ENCODE assay signal across 8 mouse cellular contexts in genomic region chr5:64505227-64505834, GRCm38 (mm10).
DNase-seq lines count a peak whose midpoint lies in the region; ATAC-seq and TF ChIP-seq lines count a peak whose summit lies in the region.

No protein-coding gene starts in this region.

- H3K27me3 ChIP-seq in cerebellum, adult 2 months (ENCODE audit: control insufficient read depth, insufficient read depth, low read length) = no peaks in the 10 kb centered on the region
- no peaks in the 10 kb centered on the region for H3K27me3 ChIP-seq in hindbrain, embryonic 15.5 days
- no peaks in the 10 kb centered on the region for H3K27me3 ChIP-seq in liver, embryonic 12.5 days (replicated peaks)
- no peaks in the 10 kb centered on the region for H3K27me3 ChIP-seq in myocyte (ENCODE audit: control insufficient read depth, insufficient read depth, insufficient read length)
- H3K27me3 ChIP-seq in thymus, adult 2 months (ENCODE audit: control insufficient read depth, insufficient read depth, low read length) = no peaks in the 10 kb centered on the region

- no peak for TF ChIP-seq CTCF in cerebellum, adult 2 months (IDR thresholded peaks at IDR 0.05; ENCODE audit: borderline replicate concordance, insufficient read depth, low read depth, low read length)
- no peak for TF ChIP-seq CTCF in bone marrow macrophage, adult 2 months (IDR thresholded peaks at IDR 0.05; ENCODE audit: low read depth, low read length)
- 0 out of 2 replicates have a peak, but pooled peaks have one; percentile 43 for TF ChIP-seq CTCF in thymus, adult 2 months (IDR thresholded peaks at IDR 0.05; ENCODE audit: borderline replicate concordance, control insufficient read depth, extremely low read depth, insufficient read depth, low read length, poor library complexity)

- no peaks in the 10 kb centered on the region for H3K79me2 ChIP-seq in myocyte (ENCODE audit: control insufficient read depth, insufficient read depth)

- no peak; the same call in 1 of the 2 replicates for ATAC-seq in hindbrain, embryonic 15.5 days (ENCODE audit: low FRiP score, low read depth)
- peak; percentile 94 for ATAC-seq in liver, embryonic 12.5 days

- WGBS in cerebellum, adult 2 months = 3% methylated on average over 17 of the region's 17 CpGs
- 2% methylated on average over 17 of the region's 17 CpGs for WGBS in hindbrain, embryonic 15.5 days
- WGBS in liver, embryonic 12.5 days (ENCODE audit: insufficient replicate concordance) = under 1% methylated on average over 15 of the region's 17 CpGs
- WGBS in thymus, adult 2 months = under 1% methylated on average over 17 of the region's 17 CpGs

- no peaks in the 10 kb centered on the region for H3K36me3 ChIP-seq in hindbrain, embryonic 15.5 days
- H3K36me3 ChIP-seq in liver, embryonic 12.5 days = no peaks in the 10 kb centered on the region
- H3K36me3 ChIP-seq in myocyte (ENCODE audit: control insufficient read depth, insufficient read depth) = no peaks in the 10 kb centered on the region
- H3K36me3 ChIP-seq in thymus, adult 2 months (ENCODE audit: control insufficient read depth, insufficient read depth, low read length) = no peaks in the 10 kb centered on the region

- no peak overlapping the region; the same call in 1 of the 2 replicates for H3K9ac ChIP-seq in hindbrain, embryonic 15.5 days
- H3K9ac ChIP-seq in liver, embryonic 12.5 days = peak overlapping the region; percentile 72

- no peak for TF ChIP-seq POLR2A in cerebellum, adult 2 months (IDR thresholded peaks at IDR 0.05; ENCODE audit: borderline replicate concordance, insufficient read depth, low read length)
- TF ChIP-seq POLR2A in bone marrow macrophage, adult 2 months (IDR thresholded peaks at IDR 0.05; ENCODE audit: borderline replicate concordance, low read depth, low read length) = no peak
- peak; percentile 63 for TF ChIP-seq POLR2A in myocyte (IDR thresholded peaks at IDR 0.05; ENCODE audit: insufficient read length, low read depth)
- TF ChIP-seq POLR2A in thymus, adult 2 months (IDR thresholded peaks at IDR 0.05; ENCODE audit: control insufficient read depth, extremely low read depth, insufficient read depth, low read length, poor library complexity) = peak; percentile 71; the same call in 1 of the 2 replicates

- no peaks in the 10 kb centered on the region for H3K9me3 ChIP-seq in hindbrain, embryonic 15.5 days
- no peaks in the 10 kb centered on the region for H3K9me3 ChIP-seq in liver, embryonic 12.5 days (replicated peaks)

- peaks cover 3% of the 10 kb centered on the region; the same call in 1 of the 2 replicates for H3K4me1 ChIP-seq in cerebellum, adult 2 months (ENCODE audit: control insufficient read depth, insufficient read depth, low read length)
- peaks cover 32% of the 10 kb centered on the region for H3K4me1 ChIP-seq in bone marrow macrophage, adult 2 months (ENCODE audit: control insufficient read depth, insufficient read depth, low read length)
- H3K4me1 ChIP-seq in hindbrain, embryonic 15.5 days (replicated peaks) = peaks cover 25% of the 10 kb centered on the region
- H3K4me1 ChIP-seq in liver, embryonic 12.5 days = peaks cover 66% of the 10 kb centered on the region
- peaks cover 36% of the 10 kb centered on the region for H3K4me1 ChIP-seq in thymus, adult 2 months (replicated peaks; ENCODE audit: control insufficient read depth, insufficient read depth, low read length)

- H3ac ChIP-seq in myocyte (ENCODE audit: control insufficient read depth, insufficient read length) = no peak overlapping the region

- H3K27ac ChIP-seq in cerebellum, adult 2 months (ENCODE audit: insufficient read depth, low read length) = no peak overlapping the region
- peak overlapping the region; percentile 85 for H3K27ac ChIP-seq in bone marrow macrophage, adult 2 months (ENCODE audit: insufficient read depth, low read depth, low read length)
- no peak overlapping the region for H3K27ac ChIP-seq in hindbrain, embryonic 15.5 days (replicated peaks)
- H3K27ac ChIP-seq in liver, embryonic 12.5 days = peak overlapping the region; percentile 88
- peak overlapping the region; percentile 92 for H3K27ac ChIP-seq in thymus, adult 2 months (ENCODE audit: control insufficient read depth, insufficient read depth, low read length)

- peak overlapping the region; percentile 1 for H3K4me3 ChIP-seq in cerebellum, adult 2 months (replicated peaks; ENCODE audit: insufficient read depth, low read depth, low read length)
- peak overlapping the region; percentile 48 for H3K4me3 ChIP-seq in bone marrow macrophage, adult 2 months (ENCODE audit: insufficient read depth, low read length)
- H3K4me3 ChIP-seq in hindbrain, embryonic 15.5 days = peak overlapping the region; percentile 35
- peak overlapping the region; percentile 50 for H3K4me3 ChIP-seq in liver, embryonic 12.5 days
- peak overlapping the region; percentile 15 for H3K4me3 ChIP-seq in myocyte
- peak overlapping the region; percentile 27 for H3K4me3 ChIP-seq in thymus, adult 2 months (ENCODE audit: control insufficient read depth, insufficient read depth, low read length)

- no peak for DNase-seq in cerebellum, adult 2 months
- no peak for DNase-seq in cerebellum, adult 8-10 months
- DNase-seq in forelimb bud, embryonic 11.5 days (ENCODE audit: low read depth, low spot score) = peak; percentile 67
- peak; percentile 84 for DNase-seq in thymus, adult 2 months

- peak overlapping the region; percentile 65 for H3K4me2 ChIP-seq in hindbrain, embryonic 15.5 days
- peak overlapping the region; percentile 84 for H3K4me2 ChIP-seq in liver, embryonic 12.5 days
- H3K4me2 ChIP-seq in myocyte (ENCODE audit: low read depth) = peak overlapping the region; percentile 91

TF ChIP-seq in myocyte, 11 proteins besides CTCF, POLR2A, EP300 and RAD21:
- no peak for TF ChIP-seq REST (IDR thresholded peaks at IDR 0.05; ENCODE audit: insufficient read depth, insufficient read length)
- no peak for TF ChIP-seq CEBPB (IDR thresholded peaks at IDR 0.05; ENCODE audit: insufficient read depth, poor library complexity, severe bottlenecking)
- TF ChIP-seq USF1 (IDR thresholded peaks at IDR 0.05; ENCODE audit: low read depth) = peak; percentile 2
- TF ChIP-seq POLR2AphosphoS2 (IDR thresholded peaks at IDR 0.05; ENCODE audit: insufficient read length, low read depth) = peak; percentile 36
- no peak for TF ChIP-seq TCF3 (IDR thresholded peaks at IDR 0.05; ENCODE audit: insufficient read length, low read depth)
- TF ChIP-seq TCF12 (IDR thresholded peaks at IDR 0.05; ENCODE audit: insufficient read depth, poor library complexity, severe bottlenecking) = no peak
- TF ChIP-seq E2F4 (IDR thresholded peaks at IDR 0.05; ENCODE audit: insufficient read depth) = no peak
- TF ChIP-seq MAX (IDR thresholded peaks at IDR 0.05; ENCODE audit: low read depth) = no peak
- TF ChIP-seq MYOD1 (IDR thresholded peaks at IDR 0.05; ENCODE audit: control insufficient read depth in 1 of 3, insufficient read length in 2 of 3, low read depth in 2 of 3) = peak in 1 of 3 experiments; percentile 60
- peak in 1 of 3 experiments; percentile 63 for TF ChIP-seq MYOG (IDR thresholded peaks at IDR 0.05; ENCODE audit: control insufficient read depth in 1 of 3, insufficient read depth in 1 of 3, insufficient read length in 2 of 3, low read depth in 2 of 3)
- no peak for TF ChIP-seq SRF (IDR thresholded peaks at IDR 0.05; ENCODE audit: control insufficient read depth, insufficient read length, low read depth)

Comparison
In these comparisons a context has a peak if more than half of its experiments do, and no peak if none do; other contexts are left out.
1. DNase-seq: peak in forelimb bud, embryonic 11.5 days (single experiment) and thymus, adult 2 months (single experiment); none in cerebellum, adult 2 months (0 of 2) and cerebellum, adult 8-10 months (single experiment).
2. H3K27ac ChIP-seq: peak in bone marrow macrophage, adult 2 months (single experiment), liver, embryonic 12.5 days (single experiment) and thymus, adult 2 months (single experiment); none in cerebellum, adult 2 months (single experiment) and hindbrain, embryonic 15.5 days (single experiment).
3. POLR2A ChIP-seq: peak in myocyte (single experiment) and thymus, adult 2 months (single experiment); none in cerebellum, adult 2 months (single experiment) and bone marrow macrophage, adult 2 months (single experiment).
4. Peak in every context shown above with its lines, with median percentiles within 50 percentile points of each other: H3K4me3 ChIP-seq and H3K4me2 ChIP-seq.